Mouse (Mus musculus) megakaryocyte progenitor cell, adult 5-6 weeks (primary cell): ENCODE measurements around the gene Syngr2. TPM values are rescaled to one million over a fixed set of nuclear protein-coding genes. Genes with fewer than 3 reads are reported as not detected.

Experiments used
- ATAC-seq: replicated peaks from 2 replicates; pipeline ENCODE4 v1.8.0; 2016; ENCODE audit warnings: mild to moderate bottlenecking, moderate TSS enrichment, inconsistent platforms; ENCODE audit not compliant: poor library complexity
- total RNA-seq, 2 experiments: library from RNA; stranded (forward) in 1 of 2; stranded (reverse) in 1 of 2; fragments of 157-497, 149-512 nt in 1 of 2; fragments of 200-1000 nt in 1 of 2; gene quantifications; 2 replicates each; pipeline versions ENCODE4 v1.2.3 to v1.2.4; 2015 to 2017

Gene Syngr2
- total RNA-seq, 2 experiments from 2014 or later, result 164 to 243 TPM

DNA sequence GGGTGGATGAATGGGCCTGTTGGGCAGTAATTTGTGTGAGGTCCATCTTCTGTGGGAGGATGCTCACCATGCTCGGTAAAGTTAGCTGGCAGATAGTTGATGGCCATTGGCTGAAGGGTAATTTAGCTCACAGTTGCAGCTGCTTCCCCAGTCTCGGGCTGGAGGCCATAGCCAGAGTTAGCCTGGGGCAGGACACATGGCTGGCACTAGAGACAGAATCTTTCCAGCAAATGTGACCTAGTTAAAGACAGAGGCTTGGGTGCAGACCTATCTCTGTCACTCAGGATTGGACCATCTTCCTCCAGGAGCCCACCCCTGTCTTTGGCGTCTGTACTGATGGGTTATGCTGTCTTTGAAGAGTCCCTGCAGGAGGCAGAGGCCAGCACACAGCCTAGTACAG lies 48.9 kb downstream of the Syngr2 start:
- ATAC-seq, result no peak

- ATAC-seq, result peak; percentile 17
Observed at GRCm38 (mm10) chr11:117860601-117861000, 51.1 kb downstream of the Syngr2 start, which contains the start of gene Tmem235. Gene Tmem235 (plus strand): TSS chr11:117860752.

- no peak for ATAC-seq
Observed at GRCm38 (mm10) chr11:117863174-117863856, 53.8 kb downstream of the Syngr2 start.

Other genes with a start within 250 kb of the Syngr2 start
- gene Tnrc6c, start 155.4 kb upstream of the Syngr2 start, total RNA-seq (2015), result 18.8 and 22.1 TPM in 2 replicates
- 17.8 and 19.8 TPM in 2 replicates for gene Tnrc6c, start 155.4 kb upstream of the Syngr2 start, total RNA-seq (2017)
- 2.1 and 3.1 TPM in 2 replicates for gene Tmc8, start 27.6 kb upstream of the Syngr2 start, total RNA-seq (2015)
- gene Tmc8, start 27.6 kb upstream of the Syngr2 start, total RNA-seq (2017), result 2.0 and 2.1 TPM in 2 replicates
- 34.0 and 50.6 TPM in 2 replicates for gene Tmc6, start 27.5 kb upstream of the Syngr2 start, total RNA-seq (2015)
- gene Tmc6, start 27.5 kb upstream of the Syngr2 start, total RNA-seq (2017), result 8.6 and 13.1 TPM in 2 replicates
- 0.37 and 0.76 TPM in 2 replicates for gene 6030468B19Rik, start 12.0 kb upstream of the Syngr2 start, total RNA-seq (2015)
- not detected in 2 replicates for gene 6030468B19Rik, start 12.0 kb upstream of the Syngr2 start, total RNA-seq (2017)
- 2.2 and 2.5 TPM in 2 replicates for gene Gm20708, start within 50 bp of the Syngr2 start, total RNA-seq (2015)
- 0.92 TPM in 1 of 2 replicates, not detected in the other for gene Gm20708, start within 50 bp of the Syngr2 start, total RNA-seq (2017)
- 0.85 and 1.5 TPM in 2 replicates for gene Afmid, start 16.3 kb downstream of the Syngr2 start, total RNA-seq (2015)
- 2.6 and 3.0 TPM in 2 replicates for gene Afmid, start 16.3 kb downstream of the Syngr2 start, total RNA-seq (2017)
- 186 and 198 TPM in 2 replicates for gene Tk1, start 16.4 kb downstream of the Syngr2 start, total RNA-seq (2015)
- 94.8 and 108 TPM in 2 replicates for gene Tk1, start 16.4 kb downstream of the Syngr2 start, total RNA-seq (2017)
- gene Birc5, start 39.6 kb downstream of the Syngr2 start, total RNA-seq (2015), result 179 and 200 TPM in 2 replicates
- 183 and 213 TPM in 2 replicates for gene Birc5, start 39.6 kb downstream of the Syngr2 start, total RNA-seq (2017)
- not detected in 2 replicates for gene Tmem235, start 51.1 kb downstream of the Syngr2 start, total RNA-seq (2015)
- gene Tmem235, start 51.1 kb downstream of the Syngr2 start, total RNA-seq (2017), result not detected in 2 replicates
- gene Tha1, start 63.8 kb downstream of the Syngr2 start, total RNA-seq (2015), result 2.9 and 4.1 TPM in 2 replicates
- 3.1 and 4.6 TPM in 2 replicates for gene Tha1, start 63.8 kb downstream of the Syngr2 start, total RNA-seq (2017)
- gene Socs3, start 160.4 kb downstream of the Syngr2 start, total RNA-seq (2015), result 0.76 and 0.96 TPM in 2 replicates
- 0.79 and 1.1 TPM in 2 replicates for gene Socs3, start 160.4 kb downstream of the Syngr2 start, total RNA-seq (2017)
- gene Pgs1, start 176.6 kb downstream of the Syngr2 start, total RNA-seq (2015), result 13.0 and 14.7 TPM in 2 replicates
- 15.6 and 18.7 TPM in 2 replicates for gene Pgs1, start 176.6 kb downstream of the Syngr2 start, total RNA-seq (2017)